Mouse (Mus musculus) C3H10T1/2 (cell line): ENCODE measurements around the gene Snx4. TPM values are rescaled to one million over a fixed set of nuclear protein-coding genes. Genes with fewer than 3 reads are reported as not detected.

Experiments used
- polyA plus RNA-seq, 2 experiments: library from polyadenylated mRNA; unstranded; fragments of >200 nt; fragmentation: generic; extraction: Trizol; gene quantifications; one replicate each; pipeline ENCODE4 v1.2.1; 2012; ENCODE audit warnings: missing spikeins in 2 of 2

Snx4 gene
- 10 to 100 TPM in 1 of 2 experiments, 1 to 10 TPM in 1; 2.4 to 28.8 TPM for polyA plus RNA-seq

DNA sequence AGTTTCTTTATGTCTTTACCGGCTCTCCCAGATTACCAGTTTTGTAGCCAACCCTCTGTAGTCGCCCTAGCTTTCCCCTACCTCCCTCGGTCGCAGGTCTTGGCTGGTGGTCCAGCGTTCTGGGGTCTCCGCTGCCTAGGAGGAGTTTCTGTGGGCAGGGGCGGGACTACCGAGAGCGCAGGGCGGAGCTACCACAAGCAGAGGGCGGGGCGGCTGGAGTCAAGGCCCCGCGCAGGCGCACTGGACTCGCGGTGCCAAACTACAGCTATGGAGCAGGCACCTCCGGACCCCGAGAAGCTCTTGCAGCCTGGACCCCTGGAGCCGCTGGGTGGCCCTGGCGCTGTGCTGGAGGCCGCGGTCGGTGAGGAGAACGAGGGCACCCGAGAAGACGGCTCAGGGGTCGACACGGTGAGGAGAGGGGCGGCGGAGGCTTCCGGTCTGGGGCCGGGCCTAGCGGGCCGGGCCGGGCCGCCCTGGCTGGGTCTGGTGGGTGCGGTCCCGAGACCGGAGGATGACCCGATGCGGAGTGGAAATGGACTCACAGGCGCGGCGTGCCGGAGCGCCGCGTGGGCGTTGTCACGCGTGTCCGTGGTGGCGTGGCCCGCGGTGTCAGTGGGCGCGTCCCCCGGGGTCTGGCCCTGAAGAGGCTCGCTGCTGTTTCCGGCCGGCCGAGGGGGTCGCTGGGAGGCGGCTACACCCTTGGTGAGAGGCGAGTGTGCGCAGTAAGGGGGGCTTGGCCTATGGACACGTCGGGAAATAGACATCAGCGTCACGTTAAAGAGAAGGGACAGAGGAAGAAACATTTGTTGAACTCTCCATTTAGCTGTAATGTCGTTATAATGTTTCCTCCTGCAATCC lies at the start of gene Snx4:
TSS of gene Snx4 (plus strand) at position 249 of the 858 bp plus-strand sequence.

Other genes starting within 250 kb of the Snx4 start
- gene Iqcg, start 195.2 kb upstream of the Snx4 start, polyA plus RNA-seq, result 1 to 10 TPM in 1 of 2 experiments, under 1 TPM in 1; 0.21 to 1.5 TPM
- gene Rpl35a, start 195.0 kb upstream of the Snx4 start, polyA plus RNA-seq, result 1,000 to 10,000 TPM; 2,260 to 3,143 TPM
- under 1 TPM; 0.07 to 0.59 TPM for gene Lmln, start 188.9 kb upstream of the Snx4 start, polyA plus RNA-seq
- 1 to 10 TPM in 1 of 2 experiments, under 1 TPM in 1; 0.62 to 6.5 TPM for gene Osbpl11, start 66.4 kb upstream of the Snx4 start, polyA plus RNA-seq
- gene Zfp148, start 129.4 kb downstream of the Snx4 start, polyA plus RNA-seq, result 1 to 10 TPM in 1 of 2 experiments, under 1 TPM in 1; 0.44 to 5.0 TPM